8 mouse cellular contexts compared by ENCODE assay signal in genomic region chr6:125361467-125362291, GRCm38 (mm10). TPM values are rescaled to one million over a fixed set of nuclear protein-coding genes. Genes with fewer than 3 reads are reported as not detected.
DNase-seq lines count a peak whose midpoint lies in the region; ATAC-seq and TF ChIP-seq lines count a peak whose summit lies in the region.
"Had no signal": no experiment of that assay in that cellular context is flagged by ENCODE, and none has a peak within 500 bp of the region (broad histone marks: within the 10 kb centered on the region; RNA-seq: fewer than 3 reads in every experiment).

No protein-coding gene starts in this region.

- peak; percentile 34; the same call in 1 of the 2 replicates for ATAC-seq in midbrain, embryonic 14.5 days (ENCODE audit: low FRiP score, low TSS enrichment)
- no peak for ATAC-seq in CD4-positive, CD25-positive, alpha-beta regulatory T cell, adult 4 months

- H3K4me1 ChIP-seq in testis, adult 2 months (ENCODE audit: control insufficient read depth, insufficient read depth, low read length) = peaks cover 15% of the 10 kb centered on the region
- peaks cover 16% of the 10 kb centered on the region for H3K4me1 ChIP-seq in midbrain, embryonic 14.5 days (ENCODE audit: control insufficient read depth, insufficient read depth, low read length)

- H3K9me3 ChIP-seq in midbrain, embryonic 14.5 days (ENCODE audit: control insufficient read depth, low read length) = no peaks in the 10 kb centered on the region
- H3K9me3 ChIP-seq: embryonic facial prominence, embryonic 15.5 days had no signal

- 7% methylated on average over 38 of the region's 38 CpGs for WGBS in midbrain, embryonic 14.5 days

- H3K9ac ChIP-seq in midbrain, embryonic 14.5 days (replicated peaks; ENCODE audit: low read length) = no peak overlapping the region; the same call in 1 of the 2 replicates
- H3K9ac ChIP-seq: embryonic facial prominence, embryonic 15.5 days had no signal

- H3K36me3 ChIP-seq in testis, adult 2 months (ENCODE audit: control insufficient read depth, insufficient read depth, low read length) = no peaks in the 10 kb centered on the region
- H3K36me3 ChIP-seq in midbrain, embryonic 14.5 days (ENCODE audit: control insufficient read depth, insufficient read depth, low read length) = no peaks in the 10 kb centered on the region

- no peak for DNase-seq in testis, postnatal 14 days (ENCODE audit: low spot score)
- DNase-seq in adrenal gland, postnatal 36 days = peak; percentile 63 to 72
- DNase-seq in gastrocnemius, postnatal 4 days (ENCODE audit: low spot score in 2 of 2) = peak; percentile 49 to 64
- DNase-seq in kidney, postnatal 14 days = peak; percentile 70
- peak; percentile 74 for DNase-seq in midbrain, embryonic 14.5 days

- no peak for TF ChIP-seq CTCF in testis, adult 2 months (IDR thresholded peaks at IDR 0.05; ENCODE audit: control insufficient read depth, insufficient read depth, insufficient replicate concordance, low read depth, low read length)

- no peak for TF ChIP-seq POLR2A in testis, adult 2 months (IDR thresholded peaks at IDR 0.05; ENCODE audit: control insufficient read depth, low read depth, low read length)

- H3K4me2 ChIP-seq in midbrain, embryonic 14.5 days (ENCODE audit: low read length) = peak overlapping the region; percentile 55
- H3K4me2 ChIP-seq: embryonic facial prominence, embryonic 15.5 days had no signal

- H3K4me3 ChIP-seq in testis, adult 2 months (ENCODE audit: control insufficient read depth, low read depth, low read length) = peak overlapping the region; percentile 14; the same call in 1 of the 2 replicates
- peak overlapping the region; percentile 22 for H3K4me3 ChIP-seq in midbrain, embryonic 14.5 days (replicated peaks; ENCODE audit: low read depth, low read length)
- H3K4me3 ChIP-seq: embryonic facial prominence, embryonic 15.5 days had no signal

- H3K27ac ChIP-seq in testis, adult 2 months (ENCODE audit: control insufficient read depth, insufficient read depth, low read depth, low read length) = no peak overlapping the region
- no peak overlapping the region for H3K27ac ChIP-seq in midbrain, embryonic 14.5 days (replicated peaks; ENCODE audit: low read depth, low read length)
- H3K27ac ChIP-seq: embryonic facial prominence, embryonic 15.5 days had no signal

- no peaks in the 10 kb centered on the region for H3K27me3 ChIP-seq in testis, adult 2 months (ENCODE audit: control insufficient read depth, insufficient read depth, low read length)
- peaks cover 38% of the 10 kb centered on the region for H3K27me3 ChIP-seq in midbrain, embryonic 14.5 days (ENCODE audit: control insufficient read depth, insufficient read depth, low read length)
- H3K27me3 ChIP-seq: embryonic facial prominence, embryonic 15.5 days had no signal

RNA-seq across cellular contexts. Expression of gene Tnfrsf1a, which starts 12.5 kb away (rescaled TPM):
- polyA plus RNA-seq in testis, adult 2 months (2012; rRNA removed) = 18.2 and 21.0 TPM in 2 replicates
- total RNA-seq in adrenal gland, postnatal 36 days (2021) = 100 to 1,000 TPM; 242 to 262 TPM
- total RNA-seq in gastrocnemius, postnatal 4 days (2021) = 10 to 100 TPM; 59.8 to 60.1 TPM
- polyA plus RNA-seq in midbrain, embryonic 14.5 days (2014; fragmentation: Nextera tagmentation; extraction: Ambion mirVana) = 6.8 and 13.4 TPM in 2 replicates
- polyA plus RNA-seq in CD4-positive, CD25-positive, alpha-beta regulatory T cell, adult 4 months (2017; shearing (Covaris generic)) = 10 to 100 TPM; 24.9 to 43.5 TPM

RNA-seq across cellular contexts. Expression of gene Plekhg6, which starts 18.9 kb away (rescaled TPM):
- polyA plus RNA-seq in testis, adult 2 months (2012; rRNA removed) = 0.11 and 0.46 TPM in 2 replicates
- total RNA-seq in adrenal gland, postnatal 36 days (2021) = under 1 TPM in 1 of 2 experiments, not detected in 1; 0.36 TPM
- under 1 TPM; 0.07 to 0.08 TPM for total RNA-seq in gastrocnemius, postnatal 4 days (2021)
- 0.08 TPM in 1 of 2 replicates, not detected in the other for polyA plus RNA-seq in midbrain, embryonic 14.5 days (2014; fragmentation: Nextera tagmentation; extraction: Ambion mirVana)
- polyA plus RNA-seq in CD4-positive, CD25-positive, alpha-beta regulatory T cell, adult 4 months (2017; shearing (Covaris generic)) = under 1 TPM in 1 of 2 experiments, not detected in 1; 0.12 TPM

RNA-seq across cellular contexts. Expression of gene Scnn1a, which starts 41.2 kb away (rescaled TPM):
- 0.44 and 1.4 TPM in 2 replicates for polyA plus RNA-seq in testis, adult 2 months (2012; rRNA removed)
- 1 to 10 TPM; 1.1 to 1.5 TPM for total RNA-seq in adrenal gland, postnatal 36 days (2021)
- total RNA-seq in gastrocnemius, postnatal 4 days (2021) = under 1 TPM; 0.39 to 0.86 TPM
- 0.51 and 0.76 TPM in 2 replicates for polyA plus RNA-seq in midbrain, embryonic 14.5 days (2014; fragmentation: Nextera tagmentation; extraction: Ambion mirVana)
- not detected for polyA plus RNA-seq in CD4-positive, CD25-positive, alpha-beta regulatory T cell, adult 4 months (2017; shearing (Covaris generic))

RNA-seq across cellular contexts. Expression of gene Ltbr, which starts 48.0 kb away (rescaled TPM):
- 10.9 and 11.2 TPM in 2 replicates for polyA plus RNA-seq in testis, adult 2 months (2012; rRNA removed)
- 10 to 100 TPM; 76.7 to 87.4 TPM for total RNA-seq in adrenal gland, postnatal 36 days (2021)
- total RNA-seq in gastrocnemius, postnatal 4 days (2021) = 10 to 100 TPM; 43.8 to 48.0 TPM
- polyA plus RNA-seq in midbrain, embryonic 14.5 days (2014; fragmentation: Nextera tagmentation; extraction: Ambion mirVana) = 10.2 and 13.9 TPM in 2 replicates
- under 1 TPM in 1 of 2 experiments, not detected in 1; 0.28 TPM for polyA plus RNA-seq in CD4-positive, CD25-positive, alpha-beta regulatory T cell, adult 4 months (2017; shearing (Covaris generic))
